Mouse (Mus musculus) intestine, postnatal 0 days (tissue): Measurements from ENCODE around the gene Surf6. TPM values are rescaled to one million over a fixed set of nuclear protein-coding genes. Genes with fewer than 3 reads are reported as not detected.

Experiments
- ATAC-seq: fragments of 200-750 bp; cut with Nextera tagmentation; 2 replicates; pipeline ENCODE4 v1.8.0; 2017; ENCODE audit warnings: mild to moderate bottlenecking, moderate TSS enrichment, moderate library complexity
- H3K27ac ChIP-seq: fragments of 300-500 bp; sonication (generic); 2 replicates; pipeline ENCODE4 v1.5.1; 2014; ENCODE audit warnings: mild to moderate bottlenecking, low read depth, low read length, moderate library complexity
- H3K27me3 ChIP-seq: fragments of 300-500 bp; sonication (generic); replicated peaks from 2 replicates; pipeline ENCODE4 v1.6.1; 2014; ENCODE audit warnings: low read length, mixed read lengths; ENCODE audit not compliant: control insufficient read depth, insufficient read depth
- H3K36me3 ChIP-seq: fragments of 300-500 bp; sonication (generic); 2 replicates; pipeline ENCODE4 v1.6.1; 2014; ENCODE audit warnings: mild to moderate bottlenecking, moderate library complexity; ENCODE audit not compliant: control insufficient read depth, insufficient read depth
- H3K4me1 ChIP-seq: fragments of 300-500 bp; sonication (generic); replicated peaks from 2 replicates; pipeline ENCODE4 v1.6.1; 2014; ENCODE audit warnings: antibody characterized with exemption, low read length, mixed read lengths; ENCODE audit not compliant: control insufficient read depth, insufficient read depth
- H3K4me2 ChIP-seq: fragments of 300-500 bp; sonication (generic); replicated peaks from 2 replicates; pipeline ENCODE4 v1.6.1; 2014; ENCODE audit warnings: low read depth, mild to moderate bottlenecking, moderate library complexity
- H3K4me3 ChIP-seq: fragments of 300-500 bp; sonication (generic); 2 replicates; pipeline ENCODE4 v1.5.1; 2014; ENCODE audit warnings: low read depth, low read length
- H3K9ac ChIP-seq: fragments of 300-500 bp; sonication (generic); 2 replicates; pipeline ENCODE4 v1.6.1; 2014; ENCODE audit warnings: mild to moderate bottlenecking, low read depth, low read length
- H3K9me3 ChIP-seq: fragments of 300-500 bp; sonication (generic); 2 replicates; pipeline ENCODE4 v1.6.1; 2016; ENCODE audit warnings: mixed run types; ENCODE audit not compliant: control insufficient read depth
- CTCF ChIP-seq: sonication (generic); IDR thresholded peaks from 2 replicates; pipeline ENCODE4 v1.5.1; 2016; ENCODE audit warnings: low read depth, mild to moderate bottlenecking, control low read depth, antibody characterized with exemption, moderate library complexity
- WGBS: fragments of 180-500 bp; shearing (Covaris S2); extraction: QIAGEN DNeasy Blood & Tissue Kit; methylation state at CpG from one replicate; pipeline ENCODE4 v1.1.7; 2014; 5-methylcytosine and 5-hydroxymethylcytosine counted together
- polyA plus RNA-seq: library from polyadenylated mRNA; unstranded; fragments of >200 nt; fragmentation: Nextera tagmentation; extraction: Ambion mirVana; gene quantifications from 2 replicates; pipeline ENCODE4 v1.2.1, GENCODE M21; 2015

The Surf6 gene
- polyA plus RNA-seq, 1 experiment from 2014 or later, result 11.7 TPM

GRCm38 (mm10) chr2:26936425-26936824, 33.7 kb upstream of the Surf6 start:
- Histone ChIP-seq H3K9me3 (no peaks in the 10 kb centered on the region), H3K36me3 (0 out of 2 replicates have a peak, but pooled peaks cover 4% of the 10 kb centered on the region), H3K27me3 (no peaks in the 10 kb centered on the region), H3K9ac (no peak overlapping the region), H3K27ac (no peak overlapping the region), H3K4me3 (no peak overlapping the region), H3K4me1 (peaks cover 6% of the 10 kb centered on the region; the same call in 1 of the 2 replicates), H3K4me2 (no peak overlapping the region)
- 57% methylated on average over 1 of the region's 1 CpGs for WGBS
- ATAC-seq, result no peak
- TF ChIP-seq CTCF, result no peak

GRCm38 (mm10) chr2:26935286-26935685, 32.6 kb upstream of the Surf6 start:
- Histone ChIP-seq H3K36me3 (peaks cover 8% of the 10 kb centered on the region; the same call in 1 of the 2 replicates), H3K27ac (peak overlapping the region; percentile 21; the same call in 1 of the 2 replicates), H3K4me1 (peaks cover 6% of the 10 kb centered on the region; the same call in 1 of the 2 replicates), H3K4me3 (no peak overlapping the region), H3K27me3 (no peaks in the 10 kb centered on the region), H3K9me3 (no peaks in the 10 kb centered on the region), H3K4me2 (no peak overlapping the region), H3K9ac (no peak overlapping the region)
- TF ChIP-seq CTCF, result no peak
- ATAC-seq, result no peak
- 77% methylated on average over 2 of the region's 2 CpGs for WGBS

GRCm38 (mm10) chr2:26933304-26934055, 30.8 kb upstream of the Surf6 start, which contains the start of the genes Surf4 and Stkld1:
Gene Surf4, minus strand, starts transcription at chr2:26933928.
Gene Stkld1, plus strand, starts transcription at chr2:26934047.
- H3K9me3 ChIP-seq, result no peaks in the 10 kb centered on the region
- TF ChIP-seq CTCF, result 0 out of 2 replicates have a peak, but pooled peaks have one; percentile 7
- H3K4me3 ChIP-seq, result peak within 1 kb of the TSS; percentile 94
- peak within 1 kb of the TSS; percentile 100 for H3K27ac ChIP-seq
- peaks cover 6% of the 10 kb centered on the region; the same call in 1 of the 2 replicates for H3K4me1 ChIP-seq
- no peaks in the 10 kb centered on the region for H3K27me3 ChIP-seq
- 0% methylated on average over 54 of the region's 70 CpGs for WGBS
- H3K36me3 ChIP-seq, result peaks cover 8% of the 10 kb centered on the region; the same call in 1 of the 2 replicates
- H3K4me2 ChIP-seq, result peak within 1 kb of the TSS; percentile 82
- H3K9ac ChIP-seq, result peak within 1 kb of the TSS; percentile 100
- peak; percentile 95 for ATAC-seq

- Histone ChIP-seq H3K9ac (peak overlapping the region; percentile 100), H3K9me3 (no peaks in the 10 kb centered on the region), H3K36me3 (peaks cover 13% of the 10 kb centered on the region; the same call in 1 of the 2 replicates), H3K4me2 (peak overlapping the region; percentile 82), H3K27me3 (no peaks in the 10 kb centered on the region), H3K4me1 (peaks cover 6% of the 10 kb centered on the region; the same call in 1 of the 2 replicates), H3K4me3 (peak overlapping the region; percentile 94), H3K27ac (peak overlapping the region; percentile 100)
- peak; percentile 14 for ATAC-seq
- TF ChIP-seq CTCF, result no peak
- 1% methylated on average over 48 of the region's 49 CpGs for WGBS
Measured at GRCm38 (mm10) chr2:26932473-26933303, 30.0 kb upstream of the Surf6 start.

GRCm38 (mm10) chr2:26930390-26930789, 27.7 kb upstream of the Surf6 start:
- 38% methylated on average over 1 of the region's 1 CpGs for WGBS
- peaks cover 6% of the 10 kb centered on the region; the same call in 1 of the 2 replicates for H3K4me1 ChIP-seq
- 0 out of 2 replicates have a peak overlapping the region, but pooled peaks have one; percentile 27 for H3K9ac ChIP-seq
- ATAC-seq, result no peak
- H3K36me3 ChIP-seq, result peaks cover 34% of the 10 kb centered on the region
- no peaks in the 10 kb centered on the region for H3K9me3 ChIP-seq
- H3K27ac ChIP-seq, result peak overlapping the region; percentile 23; the same call in 1 of the 2 replicates
- no peaks in the 10 kb centered on the region for H3K27me3 ChIP-seq
- H3K4me2 ChIP-seq, result peak overlapping the region; percentile 82
- H3K4me3 ChIP-seq, result no peak overlapping the region
- TF ChIP-seq CTCF, result peak; percentile 84
